Mouse (Mus musculus): Measurements from ENCODE around the gene Znrf4.
A peak's percentile ranks its signal among the peaks of the same experiment; 100 is the strongest.

Gene Znrf4

GRCm38 (mm10) chr17:56512310-56512709 lies at the start of gene Znrf4:
Znrf4 (minus strand) TSS chr17:56512431.
- no peak for DNase-seq

DNA sequence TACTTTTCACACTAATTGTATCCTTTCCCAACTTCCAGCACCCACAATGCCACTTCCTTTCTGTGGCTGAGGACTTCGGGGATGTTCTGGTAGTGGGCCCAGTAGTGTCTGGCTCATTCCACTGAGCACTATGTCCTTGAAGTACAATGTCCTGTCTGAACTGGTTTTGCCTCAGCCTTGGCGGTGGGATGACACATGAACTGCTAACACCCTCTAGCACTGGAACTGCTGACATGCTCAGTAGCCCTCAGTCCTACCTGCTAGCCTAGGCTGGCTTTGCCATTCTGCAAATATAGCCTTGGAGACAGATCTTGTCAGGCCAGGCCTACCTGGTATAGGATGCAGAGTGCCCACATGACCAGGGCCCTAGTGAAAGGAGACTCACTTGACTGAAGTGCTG lies 49.6 kb upstream of the Znrf4 start:
- no peak for DNase-seq

DNA sequence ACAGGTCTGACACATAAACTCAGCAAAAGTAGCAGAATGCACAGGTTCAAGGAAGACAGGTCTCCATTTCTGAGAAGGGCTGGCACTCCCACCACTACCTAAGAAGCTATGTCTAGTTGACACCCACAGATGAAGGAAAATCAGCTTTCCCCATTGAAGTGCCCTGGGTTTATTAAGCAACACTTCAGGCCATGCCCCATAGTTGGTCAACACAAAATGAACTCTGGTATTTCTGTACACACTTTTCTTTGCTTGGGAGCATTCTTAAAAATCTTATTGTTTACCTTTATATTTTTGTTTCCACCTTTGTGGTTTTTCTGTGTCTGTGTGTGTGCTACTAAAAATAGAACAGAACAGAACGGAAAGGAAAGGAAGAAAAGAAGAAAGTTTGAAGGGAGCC lies 47.9 kb upstream of the Znrf4 start:
- DNase-seq = no peak

DNA sequence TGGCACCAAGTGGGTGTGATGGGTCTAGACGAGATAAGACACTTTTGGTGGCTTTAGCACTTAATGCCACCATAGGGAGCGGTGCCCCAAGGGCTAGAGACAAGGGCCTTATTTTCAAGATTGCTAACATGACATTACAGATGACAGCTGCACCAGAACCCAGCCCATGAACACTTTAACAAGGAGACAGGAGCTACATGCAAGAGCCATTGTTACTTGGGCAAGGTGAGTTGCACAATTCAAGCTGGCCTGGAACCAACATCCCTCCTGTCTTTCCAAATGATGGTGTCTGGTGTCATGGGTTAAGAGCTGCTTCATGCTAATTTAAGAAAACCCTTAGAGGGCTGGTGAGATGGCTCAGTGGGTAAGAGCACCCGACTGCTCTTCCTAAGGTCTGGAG lies 47.2 kb upstream of the Znrf4 start:
- no peak for DNase-seq

DNA sequence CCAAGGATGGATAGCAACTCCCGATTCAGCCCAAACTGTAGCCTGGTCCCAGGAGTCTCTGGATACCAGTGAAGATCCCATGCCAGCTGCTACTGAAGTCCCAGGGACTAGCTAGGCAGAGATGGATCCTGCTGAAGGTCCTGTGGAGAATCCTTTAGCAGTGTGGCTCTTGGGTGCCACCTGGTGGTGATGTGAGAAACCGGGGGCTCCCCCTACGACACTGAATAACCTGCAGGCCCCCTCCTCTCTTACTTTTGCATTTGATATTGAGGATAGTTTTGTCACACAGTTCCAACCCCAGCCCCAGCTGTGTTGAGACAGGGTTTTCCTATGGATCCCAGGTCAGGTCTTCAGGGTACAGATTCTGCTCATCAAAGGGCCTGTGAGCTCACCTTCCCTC lies 46.2 kb upstream of the Znrf4 start:
- DNase-seq = peak; percentile 72 to 75

- peak in 1 of 2 experiments; percentile 5 for DNase-seq
These were observed 41.9 kb upstream of the Znrf4 start, which contains the start of gene Gm20219 for GRCm38 (mm10) chr17:56554122-56554551. Gm20219 (minus strand) TSS chr17:56554387.

DNA sequence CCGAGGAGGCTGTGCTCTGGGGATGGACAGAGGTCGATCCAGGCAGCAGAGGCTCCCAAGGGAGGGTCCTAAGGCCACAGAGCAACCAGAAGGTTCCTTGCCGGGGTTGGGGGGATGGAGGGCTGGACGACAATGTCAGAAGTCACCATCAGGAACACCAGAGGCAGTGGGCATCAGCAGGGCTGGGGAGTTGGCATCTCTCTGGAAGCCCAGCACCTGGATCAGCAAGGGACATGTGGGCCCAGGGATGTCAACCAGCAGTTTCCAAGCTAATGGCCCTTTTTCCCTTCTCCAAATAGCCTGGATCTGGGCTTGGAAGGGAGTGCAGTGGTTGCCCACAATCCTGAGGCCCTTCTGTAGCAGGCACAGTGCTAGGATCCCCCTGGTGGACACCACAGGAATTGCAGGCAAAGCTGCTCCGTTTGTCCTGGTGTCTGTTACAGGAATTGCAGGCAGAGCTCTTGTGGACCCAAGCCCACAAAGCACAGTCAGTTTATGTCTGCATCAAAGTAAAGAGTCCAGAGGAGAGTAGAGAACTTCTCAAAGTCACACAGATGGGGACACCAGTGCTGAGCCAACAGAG lies 40.6 kb upstream of the Znrf4 start:
- peak; percentile 79 to 82 for DNase-seq

GRCm38 (mm10) chr17:56551841-56552581 lies 39.8 kb upstream of the Znrf4 start:
- DNase-seq = no peak

DNA sequence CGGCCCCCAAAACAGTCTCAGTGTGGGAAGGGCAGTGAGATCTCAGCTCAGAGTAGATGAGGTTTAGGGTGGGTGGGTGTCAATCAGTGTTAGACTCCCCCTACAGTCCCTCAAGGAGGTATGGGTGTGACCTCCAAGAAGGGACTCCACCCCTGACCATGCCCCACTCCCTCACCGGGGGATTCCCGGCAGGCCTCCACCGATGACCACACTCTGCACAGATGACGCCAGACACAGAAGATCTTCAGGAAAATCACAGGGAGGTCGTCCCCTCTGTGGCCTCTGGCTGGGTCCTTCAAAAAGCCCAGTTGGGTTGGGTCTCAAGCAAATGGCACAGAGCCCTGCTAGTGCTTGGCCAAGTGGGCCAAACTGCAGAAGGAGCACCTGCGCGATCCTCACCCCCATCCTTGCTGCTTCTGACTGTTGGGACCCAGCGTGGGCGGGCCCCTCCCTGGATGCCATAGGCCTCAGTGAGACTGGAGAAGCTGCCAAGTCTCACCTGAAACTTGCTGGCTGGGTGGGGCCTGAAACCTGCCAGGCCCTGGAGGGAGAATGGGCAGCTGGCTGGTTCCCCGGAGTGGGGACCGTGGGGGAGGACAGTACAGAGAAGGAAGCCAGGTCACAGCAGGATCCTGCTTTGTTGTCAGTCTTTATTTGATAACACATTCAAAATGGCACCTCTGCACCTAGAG lies 38.7 kb upstream of the Znrf4 start:
- no peak for DNase-seq

DNA sequence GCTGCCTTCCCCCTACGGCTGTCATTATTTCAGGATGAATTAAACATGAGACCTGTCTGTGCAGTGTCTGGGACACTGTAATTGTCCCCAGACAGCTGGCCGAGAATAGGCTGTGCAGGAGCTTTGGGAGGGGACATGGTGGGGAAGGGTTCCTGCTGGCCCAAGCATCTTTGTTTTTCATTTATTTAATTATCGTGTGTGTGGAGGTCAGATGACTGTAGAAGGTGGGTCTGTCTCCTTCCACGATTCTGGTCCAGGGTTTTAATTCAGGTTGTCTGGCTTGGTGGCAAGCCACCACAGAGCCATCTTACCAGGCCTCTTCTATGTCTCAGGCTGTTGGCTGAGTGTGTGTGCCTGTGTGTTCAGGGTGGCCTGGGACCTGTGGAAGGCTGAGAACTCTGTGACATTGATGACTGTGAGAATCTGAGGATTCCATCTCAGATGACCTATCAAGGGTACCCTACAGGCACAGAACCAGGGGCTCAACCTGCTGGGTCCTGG lies 36.4 kb upstream of the Znrf4 start:
- peak in 1 of 2 experiments; percentile 3 for DNase-seq

GRCm38 (mm10) chr17:56547846-56548604 lies 35.8 kb upstream of the Znrf4 start:
- peak in 1 of 2 experiments; percentile 8 for DNase-seq

DNA sequence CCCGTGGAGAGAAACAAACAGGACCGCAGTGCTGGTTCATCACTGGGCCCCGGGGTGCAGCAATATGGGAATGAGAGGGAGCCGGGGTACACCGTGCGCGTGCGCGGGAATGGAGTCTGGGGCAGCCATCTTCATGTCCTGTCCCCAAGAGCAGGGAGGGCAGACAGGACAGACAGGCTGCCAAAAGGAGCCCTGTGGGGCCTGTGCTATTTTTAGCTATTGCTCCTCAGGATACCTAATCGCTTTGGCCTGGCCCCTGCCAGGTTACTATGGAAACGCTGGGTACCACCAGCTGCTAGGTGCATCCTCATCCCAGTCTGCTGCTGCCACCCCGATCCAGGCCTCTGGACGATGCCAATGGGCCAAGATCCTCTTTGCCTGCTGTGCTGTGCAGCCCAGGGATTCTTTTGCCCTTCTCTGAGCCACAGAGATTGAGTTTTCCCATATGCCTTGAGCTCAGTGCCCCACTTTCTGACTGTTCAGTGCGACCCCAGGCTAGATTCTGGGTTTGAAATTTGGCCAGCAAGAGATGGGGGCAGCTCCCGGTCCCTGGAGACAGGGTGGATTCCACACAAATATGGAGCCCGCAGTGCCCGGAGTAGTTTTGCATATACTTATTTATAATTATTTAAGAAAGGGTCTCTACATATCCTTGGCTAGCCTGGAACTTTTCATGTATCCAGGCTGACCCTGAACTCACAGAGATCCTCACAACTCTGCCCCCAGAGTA lies 35.0 kb upstream of the Znrf4 start:
- peak; percentile 80 to 84 for DNase-seq

DNA sequence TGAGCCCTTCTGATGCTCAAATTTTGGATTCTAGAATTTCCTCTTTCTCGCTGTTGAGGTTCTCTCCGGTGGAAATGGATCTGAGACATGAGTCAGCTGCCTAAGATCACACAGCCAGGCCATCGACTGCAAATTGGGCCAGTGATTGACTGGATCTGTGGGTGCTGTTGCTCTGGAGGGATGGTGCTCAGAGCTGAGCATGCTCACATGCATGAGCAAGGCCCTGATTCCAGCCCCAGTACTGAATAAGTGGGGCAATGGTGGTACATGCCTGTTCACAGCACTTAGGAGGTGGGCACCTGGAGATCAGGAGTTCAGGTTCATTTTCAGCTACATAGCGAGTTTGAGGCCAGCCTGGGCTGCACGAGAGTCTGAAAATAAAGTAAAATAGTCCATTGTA lies 34.3 kb upstream of the Znrf4 start:
- no peak for DNase-seq

- no peak for DNase-seq
These were observed 33.7 kb upstream of the Znrf4 start for GRCm38 (mm10) chr17:56545945-56546344.

GRCm38 (mm10) chr17:56544699-56545387 lies 32.6 kb upstream of the Znrf4 start:
- no peak for DNase-seq

DNA sequence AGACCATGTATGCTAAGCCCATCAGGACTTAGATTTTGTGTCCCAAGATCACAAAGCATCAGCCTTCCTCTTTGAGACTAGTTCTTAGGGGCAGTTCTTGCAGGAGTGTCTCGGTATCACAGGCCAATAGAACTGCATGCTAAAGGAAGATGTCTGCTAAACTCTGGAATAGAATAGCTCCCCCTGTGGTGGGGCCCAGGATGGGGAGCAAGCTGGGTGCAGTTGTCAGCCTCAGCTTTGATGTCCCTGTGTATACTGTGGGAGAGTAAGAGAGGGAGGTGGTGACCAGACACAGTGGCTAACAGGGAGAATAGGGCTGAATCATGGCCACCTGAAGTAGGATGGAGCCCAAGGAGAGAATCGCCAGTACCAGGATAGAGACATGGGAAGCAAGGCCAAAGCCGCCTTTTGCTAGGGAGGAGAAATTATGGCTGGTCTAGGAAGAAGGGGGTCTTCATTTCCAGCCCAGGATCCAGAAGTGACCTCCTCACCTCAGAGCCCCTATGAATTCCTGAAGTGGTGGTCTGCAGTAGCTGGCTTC lies 31.5 kb upstream of the Znrf4 start:
- DNase-seq = no peak

DNA sequence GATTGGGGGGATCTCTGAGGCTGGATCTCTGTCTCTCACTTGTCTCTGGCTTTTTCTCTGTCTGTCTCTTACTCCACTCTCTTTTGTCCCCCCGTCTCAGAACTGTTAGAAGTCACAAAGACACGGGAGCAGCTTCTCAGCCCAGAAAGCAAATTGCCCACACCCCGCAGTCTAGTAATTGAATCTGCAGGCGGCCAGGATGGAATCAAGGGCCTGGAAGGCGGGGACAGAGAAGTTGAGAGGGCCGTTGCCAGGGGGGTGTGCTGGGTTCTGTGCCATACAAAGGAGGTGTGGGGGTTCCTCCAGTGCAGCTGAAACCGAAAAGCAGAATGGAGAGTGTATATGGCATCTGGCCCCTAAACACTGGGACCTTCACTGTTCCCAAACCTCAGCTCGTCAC lies 30.5 kb upstream of the Znrf4 start:
- no peak for DNase-seq

- DNase-seq = no peak
These were observed 28.3 kb upstream of the Znrf4 start for GRCm38 (mm10) chr17:56540562-56540975.

GRCm38 (mm10) chr17:56537912-56538311 lies 25.7 kb upstream of the Znrf4 start:
- DNase-seq = peak in 1 of 2 experiments; percentile 38

GRCm38 (mm10) chr17:56536874-56537273 lies 24.6 kb upstream of the Znrf4 start:
- no peak for DNase-seq

DNA sequence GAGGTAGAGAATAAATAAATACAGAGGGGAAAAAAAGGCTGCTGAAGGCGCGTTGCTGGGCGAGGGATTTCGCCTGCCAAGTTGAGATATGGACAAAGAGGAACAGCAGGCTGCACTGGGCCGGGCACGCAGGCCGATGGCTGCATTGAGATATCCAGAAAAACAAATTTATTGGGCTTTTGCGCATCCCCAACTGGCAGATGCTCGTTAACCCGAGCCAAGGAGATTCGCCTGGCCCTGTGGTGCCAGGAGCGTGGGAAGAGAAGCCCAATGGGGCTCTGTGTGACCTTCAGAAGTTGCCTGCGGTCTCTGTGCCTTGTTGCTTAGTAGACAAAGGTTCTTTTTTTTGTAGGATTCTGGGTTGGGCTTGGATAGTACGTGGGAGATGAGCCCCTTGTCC lies 24.0 kb upstream of the Znrf4 start:
- DNase-seq = no peak

All from cerebellum, postnatal 36 days (tissue).